Mouse (Mus musculus) ES-E14 (cell line): ENCODE results near the gene Ccdc93. TPM values are rescaled to one million over a fixed set of nuclear protein-coding genes. Genes with fewer than 3 reads are reported as not detected.

Experiments
- DNase-seq: peaks from one replicate; pipeline ENCODE4 v3.0.0-alpha.2; 2013; ENCODE audit warnings: low read depth, low spot score
- H3K27ac ChIP-seq: 2 replicates; pipeline ENCODE4 v1.5.1; 2012; ENCODE audit warnings: low read depth, mild to moderate bottlenecking, low read length, moderate library complexity, mixed read lengths; ENCODE audit not compliant: poor library complexity, insufficient read depth, severe bottlenecking
- H3K36me3 ChIP-seq: 2 replicates; pipeline ENCODE4 v1.6.1; 2012; ENCODE audit warnings: mild to moderate bottlenecking, low read length, moderate library complexity, mixed read lengths; ENCODE audit not compliant: control insufficient read depth, poor library complexity, insufficient read depth, severe bottlenecking
- H3K4me1 ChIP-seq, 2 experiments: fragments of 150-350 bp in 1 of 2; sonication (generic) in 1 of 2; 2 replicates each; pipeline ENCODE4 v1.6.1; 2012; ENCODE audit warnings: low read length in 2 of 2, mild to moderate bottlenecking in 1 of 2, mixed read lengths in 1 of 2; ENCODE audit not compliant: control insufficient read depth in 2 of 2, insufficient read depth in 2 of 2, poor library complexity in 1 of 2
- H3K4me3 ChIP-seq, 2 experiments: fragments of 150-350 bp in 1 of 2; sonication (generic) in 1 of 2; 2 replicates each; pipeline ENCODE4 v1.5.1; 2012; ENCODE audit warnings: low read length in 2 of 2, low read depth in 1 of 2, mild to moderate bottlenecking in 1 of 2, mixed read lengths in 1 of 2; ENCODE audit not compliant: insufficient read depth in 1 of 2, poor library complexity in 1 of 2, severe bottlenecking in 1 of 2
- H3K9ac ChIP-seq: 2 replicates; pipeline ENCODE4 v1.6.1; 2012; ENCODE audit warnings: low read depth, mild to moderate bottlenecking, low read length, mixed read lengths; ENCODE audit not compliant: poor library complexity, insufficient read depth, severe bottlenecking
- H3K9me3 ChIP-seq: fragments of 150-350 bp; sonication (generic); 2 replicates; pipeline ENCODE4 v1.6.1; 2012; ENCODE audit warnings: low read depth, mild to moderate bottlenecking, low read length; ENCODE audit not compliant: control insufficient read depth, insufficient read depth
- CHD2 ChIP-seq: IDR thresholded peaks from 2 replicates; pipeline ENCODE4 v1.6.1; 2014; ENCODE audit warnings: mild to moderate bottlenecking, low read depth, low read length, inconsistent platforms
- HCFC1 ChIP-seq: IDR thresholded peaks from 2 replicates; pipeline ENCODE4 v1.6.1; 2012; ENCODE audit warnings: low read length, inconsistent platforms, borderline replicate concordance; ENCODE audit not compliant: insufficient read depth
- MAFK ChIP-seq: IDR thresholded peaks from 2 replicates; pipeline ENCODE4 v1.6.1; 2014; ENCODE audit warnings: mild to moderate bottlenecking, low read depth, low read length, inconsistent platforms; ENCODE audit not compliant: insufficient read depth
- ZC3H11A ChIP-seq: IDR thresholded peaks from 2 replicates; pipeline ENCODE4 v1.6.1; 2012; ENCODE audit warnings: low read depth, mild to moderate bottlenecking, inconsistent platforms, low read length, borderline replicate concordance
- ZNF384 ChIP-seq: IDR thresholded peaks from 2 replicates; pipeline ENCODE4 v1.6.1; 2012; ENCODE audit warnings: low read depth, low read length, inconsistent platforms
- in situ Hi-C, 2 experiments: fragments of 600-800 bp; cut with MboI; formaldehyde crosslinking; loops; one replicate each; pipeline ENCODE4 v1.15.1; 2025; ENCODE audit warnings: low sequenced_read_pairs in 2 of 2, inconsistent platforms in 1 of 2; ENCODE audit not compliant: unreplicated experiment in 2 of 2
- total RNA-seq: library from RNA; depleted of rRNA; stranded (reverse); fragments of 300-350 nt; gene quantifications from 2 replicates; pipeline ENCODE4 v1.2.3, GENCODE M21; 2012

Ccdc93 gene
- total RNA-seq, 1 experiment = 11.7 TPM

- Histone ChIP-seq H3K4me3 (no peak overlapping the region), H3K36me3 (no peaks in the 10 kb centered on the region; the same call in 1 of the 2 replicates), H3K9me3 (no peaks in the 10 kb centered on the region), H3K9ac (no peak overlapping the region), H3K4me1 (no peaks in the 10 kb centered on the region), H3K27ac (no peak overlapping the region)
- DNase-seq = no peak
- in situ Hi-C loops = no loop called here
- no peak for TF ChIP-seq CHD2
- no peak for TF ChIP-seq HCFC1
- TF ChIP-seq MAFK = no peak
- no peak for TF ChIP-seq ZNF384
- no peak for TF ChIP-seq ZC3H11A
Observed at GRCm38 (mm10) chr1:121461895-121462294, 31.0 kb downstream of the Ccdc93 start.

DNA sequence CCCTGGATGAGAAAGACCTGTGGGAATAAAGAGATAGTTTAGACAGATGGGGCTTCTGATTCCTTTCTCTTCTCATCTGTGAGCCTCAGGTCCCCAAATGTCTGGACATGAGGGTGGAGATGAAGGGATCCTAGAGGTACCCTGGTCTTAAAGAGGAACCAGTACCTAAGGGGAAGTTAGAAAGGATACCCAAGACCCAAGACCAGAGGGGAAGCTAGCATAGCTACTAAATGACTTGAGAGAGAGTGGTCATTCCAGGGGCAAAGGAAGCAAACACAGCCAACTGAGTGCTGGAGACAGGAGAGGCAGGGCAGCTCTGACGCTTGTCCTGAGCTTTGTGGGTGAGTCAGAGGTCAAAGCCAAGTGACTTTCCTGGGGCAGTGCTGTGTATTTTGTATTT, 31.8 kb downstream of the Ccdc93 start:
- TF ChIP-seq ZNF384 = no peak
- no peak for TF ChIP-seq ZC3H11A
- TF ChIP-seq HCFC1 = no peak
- no peak for TF ChIP-seq MAFK
- no peak for TF ChIP-seq CHD2
- no peak for DNase-seq
- no peaks in the 10 kb centered on the region for H3K4me1 ChIP-seq
- in situ Hi-C loops = no loop called here
- H3K9me3 ChIP-seq = no peaks in the 10 kb centered on the region
- H3K9ac ChIP-seq = no peak overlapping the region
- H3K36me3 ChIP-seq = no peaks in the 10 kb centered on the region; the same call in 1 of the 2 replicates
- no peak overlapping the region for H3K27ac ChIP-seq
- H3K4me3 ChIP-seq = no peak overlapping the region

GRCm38 (mm10) chr1:121463806-121464205, 33.0 kb downstream of the Ccdc93 start:
- Histone ChIP-seq H3K27ac (no peak overlapping the region), H3K36me3 (peaks cover 2% of the 10 kb centered on the region; the same call in 1 of the 2 replicates), H3K9me3 (no peaks in the 10 kb centered on the region), H3K4me1 (no peaks in the 10 kb centered on the region), H3K9ac (no peak overlapping the region), H3K4me3 (no peak overlapping the region)
- TF ChIP-seq CHD2 (no peak), ZNF384 (no peak), HCFC1 (no peak), MAFK (no peak), ZC3H11A (no peak)
- in situ Hi-C loops = no loop called here
- DNase-seq = no peak

GRCm38 (mm10) chr1:121466276-121466675, 35.4 kb downstream of the Ccdc93 start:
- no peaks in the 10 kb centered on the region for H3K4me1 ChIP-seq
- no peak overlapping the region for H3K4me3 ChIP-seq
- in situ Hi-C loops = no loop called here
- H3K9me3 ChIP-seq = no peaks in the 10 kb centered on the region
- H3K36me3 ChIP-seq = peaks cover 7% of the 10 kb centered on the region; the same call in 1 of the 2 replicates
- TF ChIP-seq HCFC1 (no peak), CHD2 (no peak), MAFK (no peak), ZNF384 (no peak), ZC3H11A (no peak)
- DNase-seq = no peak
- H3K27ac ChIP-seq = no peak overlapping the region
- no peak overlapping the region for H3K9ac ChIP-seq

- no peak overlapping the region for H3K27ac ChIP-seq
- no peaks in the 10 kb centered on the region for H3K4me1 ChIP-seq
- in situ Hi-C loops = no loop called here
- no peaks in the 10 kb centered on the region for H3K9me3 ChIP-seq
- TF ChIP-seq MAFK = no peak
- TF ChIP-seq ZNF384 = no peak
- no peak for DNase-seq
- H3K4me3 ChIP-seq = no peak overlapping the region
- peaks cover 7% of the 10 kb centered on the region; the same call in 1 of the 2 replicates for H3K36me3 ChIP-seq
- H3K9ac ChIP-seq = no peak overlapping the region
Observed at GRCm38 (mm10) chr1:121468271-121468670, 37.4 kb downstream of the Ccdc93 start.
